Mouse (Mus musculus): ENCODE results near the gene Mms19.

The Mms19 gene

DNA sequence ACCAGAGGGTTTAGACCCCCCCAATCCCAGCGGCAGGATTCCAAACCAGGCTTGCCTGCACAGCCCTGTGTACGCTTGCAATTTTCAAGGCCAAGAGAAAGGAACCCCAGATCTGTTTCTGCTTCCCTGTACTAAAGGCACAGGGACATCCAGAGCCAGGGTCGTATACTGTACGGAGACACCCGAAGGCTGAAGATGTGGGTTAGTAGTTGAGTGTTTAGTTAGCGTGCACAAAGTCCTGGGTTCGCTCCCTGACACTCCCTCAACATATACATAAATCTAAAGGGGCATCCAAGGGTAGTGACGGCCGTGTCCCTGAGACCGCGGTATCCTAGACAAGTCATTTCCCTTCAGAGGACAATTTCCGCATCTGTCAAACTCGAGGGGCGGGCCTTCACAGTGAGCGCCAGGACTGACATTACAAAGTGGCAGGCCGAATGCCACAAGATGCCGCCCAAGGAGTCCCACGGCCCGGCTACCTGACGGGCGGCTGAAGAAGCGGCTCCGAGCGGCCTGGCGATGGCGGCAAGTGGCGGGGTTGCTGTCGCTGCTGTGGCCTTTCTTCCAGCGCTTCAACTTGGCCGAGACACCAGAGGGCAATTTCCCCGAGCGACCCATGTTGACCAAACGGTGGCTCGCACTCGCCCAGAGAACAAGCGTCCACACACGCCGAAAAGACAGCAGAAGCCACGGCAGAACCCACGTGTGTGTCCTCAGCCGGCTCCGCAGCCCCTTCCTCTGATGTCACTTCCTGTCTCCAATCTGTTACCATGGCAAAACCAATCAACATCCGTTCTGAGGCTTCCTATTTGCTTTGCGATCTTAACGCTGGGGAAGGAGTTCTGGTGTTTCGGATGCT, 85.3 kb downstream of the Mms19 start, which contains the start of gene Rrp12:
Rrp12 (minus strand) TSS at position 714 of the 859 bp plus-strand sequence.
- peak; percentile 72 to 80 for DNase-seq

DNA sequence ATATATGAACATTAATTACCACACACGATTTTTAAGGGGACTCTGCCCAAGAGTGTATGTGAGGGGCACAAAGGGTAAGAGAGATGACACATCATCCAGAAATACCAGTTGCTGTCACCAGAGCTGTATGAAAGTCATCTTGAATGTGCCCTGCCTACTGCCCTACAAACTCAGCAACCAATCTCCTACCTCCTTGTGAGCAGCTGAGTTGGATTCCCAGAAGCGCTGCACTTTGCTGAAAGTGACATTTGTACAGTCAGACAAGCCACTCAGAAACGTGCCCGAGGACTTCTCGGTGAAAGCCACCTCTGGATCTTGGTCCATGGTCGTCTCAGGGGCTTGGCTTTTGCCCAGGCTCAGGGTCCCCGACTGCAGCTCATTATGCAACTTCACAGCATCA, 86.0 kb downstream of the Mms19 start:
- no peak for DNase-seq
